Mouse (Mus musculus): ENCODE measurements around the gene Plcb1.

The Plcb1 gene

GRCm38 (mm10) chr2:134838888-134839287 lies 53.0 kb downstream of the Plcb1 start:
- DNase-seq: no peak

DNA sequence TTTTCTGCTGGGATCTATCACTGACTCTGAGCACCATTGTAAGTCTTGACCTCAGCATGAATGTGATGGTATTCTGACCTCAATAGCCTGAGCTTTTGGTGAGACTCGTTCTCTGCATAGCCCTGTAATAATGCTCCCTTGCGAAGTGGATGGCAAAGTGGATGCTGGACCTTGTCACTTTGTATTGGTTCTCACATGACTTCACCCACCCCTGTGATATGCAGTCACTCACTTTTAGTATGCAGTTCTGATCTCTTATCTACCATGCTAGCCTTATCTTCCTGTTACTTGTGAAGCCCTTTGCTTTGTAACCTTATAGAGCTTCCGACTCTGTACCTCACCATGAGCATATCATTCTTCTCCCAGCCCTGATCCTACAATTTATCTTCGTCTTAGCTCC lies 57.0 kb downstream of the Plcb1 start:
- DNase-seq: no peak

- no peak for DNase-seq
Measured at GRCm38 (mm10) chr2:134844391-134845238, 58.7 kb downstream of the Plcb1 start.

GRCm38 (mm10) chr2:134845239-134845738 lies 59.4 kb downstream of the Plcb1 start:
- DNase-seq: no peak

DNA sequence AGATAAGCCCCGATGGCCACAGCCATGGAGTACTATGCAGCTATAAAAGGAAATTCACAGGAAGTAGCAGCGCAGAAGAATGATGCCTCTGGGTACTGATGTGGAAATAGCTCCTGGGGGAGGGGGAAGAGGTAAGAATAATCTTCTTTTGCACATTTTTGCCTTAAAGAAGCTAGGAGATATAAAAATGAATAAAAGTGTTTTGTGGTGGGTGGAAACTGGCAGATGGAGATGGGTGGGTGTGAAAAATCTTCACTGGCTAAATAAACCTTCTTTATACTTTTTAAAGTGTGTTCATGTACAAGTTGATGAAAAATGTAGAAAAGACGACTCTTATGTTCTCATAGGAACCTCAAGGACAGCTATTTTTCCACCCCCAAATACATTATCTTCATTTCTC lies 60.7 kb downstream of the Plcb1 start:
- no peak for DNase-seq

GRCm38 (mm10) chr2:134851189-134852171 lies 65.6 kb downstream of the Plcb1 start:
- no peak for DNase-seq

DNA sequence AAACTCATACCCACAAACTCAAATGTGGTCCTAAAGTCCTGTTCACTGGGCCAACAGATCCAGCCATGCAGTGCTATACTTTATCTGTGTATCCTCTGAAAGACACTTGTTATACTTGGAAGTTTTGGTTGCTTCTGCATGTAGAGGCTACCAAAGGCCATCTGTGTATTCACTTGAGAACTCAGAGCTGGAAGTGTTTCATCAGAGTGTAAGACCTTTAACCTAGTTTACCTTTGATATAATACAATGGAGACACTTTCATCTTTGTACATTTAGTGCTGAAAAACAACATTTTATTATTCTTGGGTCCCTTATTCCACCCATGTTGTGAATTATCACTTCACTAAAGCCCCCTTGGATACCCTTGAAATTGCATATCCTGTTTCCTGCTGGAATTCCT lies 70.4 kb downstream of the Plcb1 start:
- DNase-seq: no peak

- DNase-seq: no peak
Measured at GRCm38 (mm10) chr2:134856691-134857090, 70.8 kb downstream of the Plcb1 start.

- no peak for DNase-seq
Measured at GRCm38 (mm10) chr2:134864985-134865645, 79.2 kb downstream of the Plcb1 start.

- no peak for DNase-seq
Measured at GRCm38 (mm10) chr2:134867381-134867780, 81.5 kb downstream of the Plcb1 start.

- DNase-seq: peak; percentile 14
Measured at GRCm38 (mm10) chr2:134871692-134872489, 86.0 kb downstream of the Plcb1 start.

DNA sequence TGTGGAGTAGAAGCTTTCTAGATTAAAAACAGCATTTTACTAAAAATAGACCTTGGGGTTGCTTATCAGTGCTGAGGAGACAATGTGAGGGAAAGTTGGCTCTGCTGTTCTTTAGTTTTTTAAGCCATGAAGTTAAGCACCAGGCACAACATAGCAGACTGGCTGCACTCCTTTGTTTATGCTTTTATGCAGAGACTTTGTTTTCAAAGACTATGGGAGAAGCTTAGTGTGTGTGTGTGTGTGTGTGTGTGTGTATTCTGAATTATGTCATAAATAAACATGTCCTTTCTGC lies 86.6 kb downstream of the Plcb1 start:
- no peak for DNase-seq

GRCm38 (mm10) chr2:134877148-134877547 lies 91.3 kb downstream of the Plcb1 start:
- DNase-seq: no peak

GRCm38 (mm10) chr2:134891207-134891606 lies 105.3 kb downstream of the Plcb1 start:
- DNase-seq: no peak

DNA sequence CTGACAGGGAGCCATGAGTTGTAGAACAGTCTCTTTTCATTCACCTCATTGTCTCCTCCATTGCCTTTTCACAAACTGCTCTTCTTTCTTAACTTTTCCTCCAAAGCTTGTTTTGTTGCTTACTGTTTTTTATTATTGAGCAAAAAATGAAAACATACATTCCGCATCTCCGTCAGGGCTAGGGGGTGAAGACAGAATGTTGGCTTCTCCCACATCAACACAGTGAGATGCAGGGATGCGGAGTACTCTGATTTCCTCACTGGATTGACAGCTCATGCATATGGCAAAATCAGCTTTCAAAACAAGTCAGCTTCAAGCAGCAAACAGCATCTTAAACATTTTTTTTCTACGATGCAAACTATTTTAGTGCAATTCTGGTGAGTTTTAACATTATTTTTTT lies 108.9 kb downstream of the Plcb1 start:
- no peak for DNase-seq

DNA sequence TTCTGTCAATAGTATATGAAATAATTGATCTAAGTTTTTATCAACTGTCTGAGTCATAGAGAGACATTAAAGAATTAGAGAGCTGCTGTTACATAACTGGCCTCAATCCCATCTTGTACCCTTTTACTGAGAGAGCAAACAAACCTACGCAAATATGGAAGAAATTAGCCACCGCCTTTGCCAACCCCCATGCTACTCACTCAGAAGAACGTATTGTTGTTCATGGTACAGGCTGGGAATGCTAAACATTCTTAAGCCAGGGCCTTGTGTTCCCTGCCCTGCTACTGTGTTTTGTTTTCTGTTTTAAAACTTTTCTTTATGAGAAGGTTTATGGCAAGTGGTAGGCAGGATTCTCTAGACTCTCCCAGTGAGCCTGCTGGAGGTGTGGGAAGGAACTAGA lies 110.3 kb downstream of the Plcb1 start:
- no peak for DNase-seq

GRCm38 (mm10) chr2:134897083-134897482 lies 111.2 kb downstream of the Plcb1 start:
- DNase-seq: no peak

DNA sequence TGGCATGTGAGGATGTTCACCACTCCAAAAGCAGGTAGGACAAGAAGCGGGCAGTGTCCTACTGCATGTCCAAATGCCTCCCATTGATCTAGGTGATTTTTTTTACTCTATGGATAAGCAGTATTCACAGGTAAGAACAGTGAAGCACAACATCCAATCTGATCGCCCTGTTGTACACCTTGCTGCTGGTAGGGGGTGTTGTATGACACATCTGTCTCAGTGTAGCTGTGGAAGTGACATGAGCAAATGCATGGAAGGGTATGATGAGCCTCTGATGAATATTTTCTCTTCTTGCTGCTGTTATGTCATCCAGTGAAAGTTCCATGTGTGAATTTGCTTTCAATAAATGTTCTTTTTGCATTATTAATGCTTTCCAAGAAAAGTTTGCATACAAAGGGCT lies 115.7 kb downstream of the Plcb1 start:
- DNase-seq: no peak

GRCm38 (mm10) chr2:134910882-134911281 lies 125.0 kb downstream of the Plcb1 start:
- no peak for DNase-seq

- DNase-seq: no peak
Measured at GRCm38 (mm10) chr2:134911360-134911759, 125.5 kb downstream of the Plcb1 start.

- no peak for DNase-seq
Measured at GRCm38 (mm10) chr2:134912616-134913015, 126.7 kb downstream of the Plcb1 start.

- DNase-seq: no peak
Measured at GRCm38 (mm10) chr2:134913542-134913941, 127.7 kb downstream of the Plcb1 start.

Measured in liver (tissue).